Mouse (Mus musculus): Measurements from ENCODE around the gene Tollip. TPM values are rescaled to one million over a fixed set of nuclear protein-coding genes. Genes with fewer than 3 reads are reported as not detected.

Gene Tollip
- polyA plus RNA-seq, 1 experiment from 2014 or later, result 54.3 TPM

- Histone ChIP-seq H3K4me2 (ENCODE audit: low read depth, low read length) (peak overlapping the region; percentile 74), H3K4me3 (ENCODE audit: low read length) (peak overlapping the region; percentile 75), H3K9ac (ENCODE audit: low read length) (peak overlapping the region; percentile 65), H3K9me3 (ENCODE audit: control insufficient read depth, low read length) (no peaks in the 10 kb centered on the region), H3K36me3 (ENCODE audit: control insufficient read depth, insufficient read depth, low read length) (no peaks in the 10 kb centered on the region), H3K27ac (ENCODE audit: low read length) (no peak overlapping the region), H3K27me3 (ENCODE audit: control insufficient read depth, insufficient read depth, low read depth, low read length) (peaks cover 6% of the 10 kb centered on the region; the same call in 1 of the 2 replicates), H3K4me1 (replicated peaks; ENCODE audit: control insufficient read depth, insufficient read depth, low read length) (peaks cover 13% of the 10 kb centered on the region)
- 69% methylated on average over 4 of the region's 4 CpGs for WGBS
- ATAC-seq (ENCODE audit: low read depth), result no peak
These were observed 15.5 kb downstream of the Tollip start for GRCm38 (mm10) chr7:141902791-141903190.

- Histone ChIP-seq H3K27ac (ENCODE audit: low read length) (0 out of 2 replicates have a peak overlapping the region, but pooled peaks have one; percentile 10), H3K27me3 (ENCODE audit: control insufficient read depth, insufficient read depth, low read depth, low read length) (peaks cover 6% of the 10 kb centered on the region; the same call in 1 of the 2 replicates), H3K36me3 (ENCODE audit: control insufficient read depth, insufficient read depth, low read length) (no peaks in the 10 kb centered on the region), H3K9me3 (ENCODE audit: control insufficient read depth, low read length) (no peaks in the 10 kb centered on the region), H3K9ac (ENCODE audit: low read length) (peak overlapping the region; percentile 85), H3K4me1 (replicated peaks; ENCODE audit: control insufficient read depth, insufficient read depth, low read length) (peaks cover 13% of the 10 kb centered on the region), H3K4me2 (ENCODE audit: low read depth, low read length) (peak overlapping the region; percentile 74), H3K4me3 (ENCODE audit: low read length) (peak overlapping the region; percentile 75)
- WGBS, result under 1% methylated on average over 39 of the region's 44 CpGs
- peak; percentile 98 for ATAC-seq (ENCODE audit: low read depth)
These were observed 16.0 kb downstream of the Tollip start for GRCm38 (mm10) chr7:141902269-141902729.

DNA sequence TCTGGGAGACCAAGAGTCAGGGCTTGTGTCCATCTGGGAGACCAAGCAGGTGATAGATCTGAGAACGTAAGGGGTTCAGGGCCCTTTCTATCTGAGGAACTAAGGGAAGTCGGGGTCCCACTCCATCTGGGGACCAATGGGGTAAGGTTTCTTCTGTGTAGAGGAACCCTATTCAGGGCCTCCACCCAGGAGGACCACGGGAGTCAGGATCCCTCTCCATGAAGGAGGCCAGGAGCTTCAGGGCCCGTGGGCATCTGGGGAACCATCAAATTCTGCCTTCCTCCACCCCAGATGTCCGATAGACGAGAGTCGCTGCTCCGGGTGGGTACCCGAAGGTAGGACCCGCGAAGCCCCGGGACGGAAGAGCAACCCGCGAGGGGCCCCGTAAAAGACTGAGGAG is 16.5 kb downstream of the Tollip start:
- 0 out of 2 replicates have a peak overlapping the region, but pooled peaks have one; percentile 10 for H3K27ac ChIP-seq (ENCODE audit: low read length)
- H3K4me1 ChIP-seq (replicated peaks; ENCODE audit: control insufficient read depth, insufficient read depth, low read length), result peaks cover 13% of the 10 kb centered on the region
- ATAC-seq (ENCODE audit: low read depth), result peak; percentile 23; the same call in 1 of the 2 replicates
- 0% methylated on average over 16 of the region's 16 CpGs for WGBS
- H3K9me3 ChIP-seq (ENCODE audit: control insufficient read depth, low read length), result no peaks in the 10 kb centered on the region
- peak overlapping the region; percentile 85 for H3K9ac ChIP-seq (ENCODE audit: low read length)
- H3K36me3 ChIP-seq (ENCODE audit: control insufficient read depth, insufficient read depth, low read length), result no peaks in the 10 kb centered on the region
- H3K4me2 ChIP-seq (ENCODE audit: low read depth, low read length), result peak overlapping the region; percentile 65
- H3K27me3 ChIP-seq (ENCODE audit: control insufficient read depth, insufficient read depth, low read depth, low read length), result peaks cover 6% of the 10 kb centered on the region; the same call in 1 of the 2 replicates
- H3K4me3 ChIP-seq (ENCODE audit: low read length), result peak overlapping the region; percentile 75

DNA sequence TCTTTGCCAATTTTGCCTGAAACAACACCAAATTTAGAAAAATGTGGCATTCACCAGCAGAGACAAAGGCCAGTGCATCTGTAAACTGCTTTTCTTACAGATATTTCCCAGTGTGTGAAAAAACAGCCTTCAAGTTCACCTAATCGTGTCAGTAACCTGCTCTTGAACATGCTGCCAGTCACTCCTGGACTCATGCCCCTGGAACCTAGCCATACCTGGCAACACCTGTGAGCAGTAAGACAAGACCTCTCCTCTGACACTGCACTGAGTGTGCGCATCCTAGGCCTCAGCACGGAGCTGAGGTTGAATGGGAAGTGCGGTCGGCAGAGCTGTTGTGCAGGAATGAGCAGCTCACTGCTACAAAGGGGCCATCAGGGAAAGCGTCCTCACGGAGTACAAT is 26.2 kb downstream of the Tollip start:
- H3K27ac ChIP-seq (ENCODE audit: low read length), result no peak overlapping the region
- no peaks in the 10 kb centered on the region; the same call in 1 of the 2 replicates for H3K4me1 ChIP-seq (replicated peaks; ENCODE audit: control insufficient read depth, insufficient read depth, low read length)
- H3K27me3 ChIP-seq (ENCODE audit: control insufficient read depth, insufficient read depth, low read depth, low read length), result no peaks in the 10 kb centered on the region
- H3K9me3 ChIP-seq (ENCODE audit: control insufficient read depth, low read length), result no peaks in the 10 kb centered on the region
- H3K4me3 ChIP-seq (ENCODE audit: low read length), result no peak overlapping the region
- H3K4me2 ChIP-seq (ENCODE audit: low read depth, low read length), result no peak overlapping the region
- peaks cover 40% of the 10 kb centered on the region for H3K36me3 ChIP-seq (ENCODE audit: control insufficient read depth, insufficient read depth, low read length)
- ATAC-seq (ENCODE audit: low read depth), result no peak
- no peak overlapping the region for H3K9ac ChIP-seq (ENCODE audit: low read length)
- 94% methylated on average over 7 of the region's 7 CpGs for WGBS

DNA sequence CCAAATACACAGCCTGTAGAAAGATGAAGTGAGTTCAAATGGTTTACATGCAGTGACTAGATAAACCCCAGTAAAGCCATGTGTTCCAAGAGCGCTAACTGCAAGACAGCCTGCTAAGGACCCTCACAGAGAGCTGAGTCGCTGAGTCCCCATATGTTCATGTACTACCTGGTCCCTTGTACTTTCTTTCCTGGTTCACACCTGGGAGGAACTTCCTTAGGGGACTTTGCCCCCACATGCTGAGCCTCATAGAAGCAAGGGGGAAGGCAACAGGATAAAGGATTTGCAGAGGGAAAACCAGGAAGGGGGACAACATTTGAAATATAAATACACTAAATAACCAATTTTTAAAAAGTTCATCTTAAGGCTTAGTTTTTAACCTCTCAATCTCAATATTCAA is 39.5 kb downstream of the Tollip start:
- no peaks in the 10 kb centered on the region for H3K9me3 ChIP-seq (ENCODE audit: control insufficient read depth, low read length)
- WGBS, result 89% methylated on average over 2 of the region's 2 CpGs
- no peak overlapping the region for H3K4me2 ChIP-seq (ENCODE audit: low read depth, low read length)
- H3K27me3 ChIP-seq (ENCODE audit: control insufficient read depth, insufficient read depth, low read depth, low read length), result no peaks in the 10 kb centered on the region
- no peak overlapping the region for H3K4me3 ChIP-seq (ENCODE audit: low read length)
- H3K27ac ChIP-seq (ENCODE audit: low read length), result no peak overlapping the region
- peaks cover 13% of the 10 kb centered on the region; the same call in 1 of the 2 replicates for H3K36me3 ChIP-seq (ENCODE audit: control insufficient read depth, insufficient read depth, low read length)
- H3K4me1 ChIP-seq (replicated peaks; ENCODE audit: control insufficient read depth, insufficient read depth, low read length), result no peaks in the 10 kb centered on the region
- no peak overlapping the region for H3K9ac ChIP-seq (ENCODE audit: low read length)
- ATAC-seq (ENCODE audit: low read depth), result no peak

DNA sequence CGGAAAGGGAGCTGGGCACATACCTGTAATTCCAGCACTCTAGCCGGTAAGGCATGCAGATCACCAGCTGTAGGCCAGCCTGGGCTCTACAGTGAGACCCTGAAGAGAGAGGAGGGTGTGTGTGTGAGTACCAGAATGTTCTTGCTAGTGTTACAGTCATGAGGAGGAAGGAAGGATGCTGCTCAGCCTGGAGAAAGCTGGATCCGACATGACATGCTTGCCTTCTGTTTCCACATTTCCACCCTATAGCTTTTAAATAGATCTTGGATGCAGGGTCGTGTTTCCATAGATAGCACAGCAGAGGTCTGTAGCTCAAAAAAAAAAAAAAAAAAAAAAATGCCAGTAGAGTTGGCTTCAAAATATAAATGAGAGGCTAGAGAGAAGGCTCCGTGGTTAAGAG is 43.4 kb downstream of the Tollip start:
- H3K36me3 ChIP-seq (ENCODE audit: control insufficient read depth, insufficient read depth, low read length), result no peaks in the 10 kb centered on the region
- WGBS, result 76% methylated on average over 5 of the region's 5 CpGs
- no peak overlapping the region for H3K27ac ChIP-seq (ENCODE audit: low read length)
- no peak for ATAC-seq (ENCODE audit: low read depth)
- H3K9ac ChIP-seq (ENCODE audit: low read length), result no peak overlapping the region
- no peaks in the 10 kb centered on the region for H3K9me3 ChIP-seq (ENCODE audit: control insufficient read depth, low read length)
- H3K4me1 ChIP-seq (replicated peaks; ENCODE audit: control insufficient read depth, insufficient read depth, low read length), result no peaks in the 10 kb centered on the region
- no peak overlapping the region for H3K4me2 ChIP-seq (ENCODE audit: low read depth, low read length)
- no peaks in the 10 kb centered on the region for H3K27me3 ChIP-seq (ENCODE audit: control insufficient read depth, insufficient read depth, low read depth, low read length)
- no peak overlapping the region for H3K4me3 ChIP-seq (ENCODE audit: low read length)

- 72% methylated on average over 5 of the region's 5 CpGs for WGBS
- ATAC-seq (ENCODE audit: low read depth), result no peak
- Histone ChIP-seq H3K9ac (ENCODE audit: low read length) (no peak overlapping the region), H3K4me1 (replicated peaks; ENCODE audit: control insufficient read depth, insufficient read depth, low read length) (no peaks in the 10 kb centered on the region), H3K27me3 (ENCODE audit: control insufficient read depth, insufficient read depth, low read depth, low read length) (no peaks in the 10 kb centered on the region), H3K9me3 (ENCODE audit: control insufficient read depth, low read length) (no peaks in the 10 kb centered on the region), H3K27ac (ENCODE audit: low read length) (no peak overlapping the region), H3K4me2 (ENCODE audit: low read depth, low read length) (no peak overlapping the region), H3K36me3 (ENCODE audit: control insufficient read depth, insufficient read depth, low read length) (no peaks in the 10 kb centered on the region), H3K4me3 (ENCODE audit: low read length) (no peak overlapping the region)
These were observed 47.8 kb downstream of the Tollip start for GRCm38 (mm10) chr7:141870553-141870952.

GRCm38 (mm10) chr7:141869644-141870043 is 48.7 kb downstream of the Tollip start:
- no peak overlapping the region for H3K4me2 ChIP-seq (ENCODE audit: low read depth, low read length)
- no peak overlapping the region for H3K27ac ChIP-seq (ENCODE audit: low read length)
- H3K4me3 ChIP-seq (ENCODE audit: low read length), result no peak overlapping the region
- no peaks in the 10 kb centered on the region for H3K4me1 ChIP-seq (replicated peaks; ENCODE audit: control insufficient read depth, insufficient read depth, low read length)
- 66% methylated on average over 5 of the region's 5 CpGs for WGBS
- no peak overlapping the region for H3K9ac ChIP-seq (ENCODE audit: low read length)
- H3K27me3 ChIP-seq (ENCODE audit: control insufficient read depth, insufficient read depth, low read depth, low read length), result no peaks in the 10 kb centered on the region
- no peaks in the 10 kb centered on the region for H3K36me3 ChIP-seq (ENCODE audit: control insufficient read depth, insufficient read depth, low read length)
- ATAC-seq (ENCODE audit: low read depth), result no peak
- no peaks in the 10 kb centered on the region for H3K9me3 ChIP-seq (ENCODE audit: control insufficient read depth, low read length)

DNA sequence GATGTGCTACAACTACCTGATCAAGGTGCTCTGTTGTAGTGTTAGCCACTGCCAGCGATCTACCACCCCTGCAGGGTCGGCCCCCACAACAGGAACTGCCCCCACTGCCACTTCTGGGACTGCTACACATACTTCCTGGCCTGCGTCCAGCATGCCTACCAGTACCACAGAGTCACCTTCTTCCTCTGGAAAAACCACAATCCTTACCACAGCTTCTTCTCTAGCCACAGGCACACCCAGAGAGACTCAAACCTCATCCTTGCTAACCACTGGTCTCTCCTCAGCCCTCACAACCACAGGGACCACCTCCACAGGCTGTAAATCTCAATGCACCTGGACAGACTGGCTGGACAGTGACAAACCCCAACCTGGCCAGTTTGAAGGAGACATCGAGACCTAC is 57.3 kb downstream of the Tollip start:
- Histone ChIP-seq H3K27ac (ENCODE audit: low read length) (no peak overlapping the region), H3K27me3 (ENCODE audit: control insufficient read depth, insufficient read depth, low read depth, low read length) (no peaks in the 10 kb centered on the region), H3K4me1 (replicated peaks; ENCODE audit: control insufficient read depth, insufficient read depth, low read length) (no peaks in the 10 kb centered on the region), H3K9ac (ENCODE audit: low read length) (no peak overlapping the region), H3K4me3 (ENCODE audit: low read length) (no peak overlapping the region), H3K9me3 (ENCODE audit: control insufficient read depth, low read length) (no peaks in the 10 kb centered on the region), H3K4me2 (ENCODE audit: low read depth, low read length) (no peak overlapping the region), H3K36me3 (ENCODE audit: control insufficient read depth, insufficient read depth, low read length) (no peaks in the 10 kb centered on the region)
- no peak for ATAC-seq (ENCODE audit: low read depth)
- 83% methylated on average over 4 of the region's 4 CpGs for WGBS

DNA sequence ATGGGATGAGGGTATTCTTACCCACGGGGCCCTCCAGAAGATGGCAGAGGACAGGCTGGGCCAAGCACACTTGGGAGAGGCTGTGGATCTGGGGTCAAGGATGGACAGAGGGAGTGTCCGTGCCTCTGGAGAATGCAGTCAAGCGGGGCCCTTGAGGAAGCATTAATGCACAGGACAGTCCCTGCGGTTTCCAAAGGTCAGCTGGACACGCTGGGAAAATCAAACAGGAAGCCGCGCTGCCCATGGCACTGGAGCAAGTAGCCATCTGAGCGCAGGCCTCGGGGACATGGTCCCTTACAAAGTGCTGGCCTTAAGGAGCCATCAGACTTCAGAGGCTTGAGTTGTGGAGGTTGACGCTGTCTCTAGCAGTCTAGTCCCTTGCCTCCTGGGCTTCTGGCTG is 78.0 kb downstream of the Tollip start:
- Histone ChIP-seq H3K36me3 (ENCODE audit: control insufficient read depth, insufficient read depth, low read length) (no peaks in the 10 kb centered on the region), H3K27me3 (ENCODE audit: control insufficient read depth, insufficient read depth, low read depth, low read length) (no peaks in the 10 kb centered on the region), H3K9ac (ENCODE audit: low read length) (no peak overlapping the region), H3K9me3 (ENCODE audit: control insufficient read depth, low read length) (no peaks in the 10 kb centered on the region), H3K4me2 (ENCODE audit: low read depth, low read length) (no peak overlapping the region), H3K4me1 (replicated peaks; ENCODE audit: control insufficient read depth, insufficient read depth, low read length) (peaks cover 7% of the 10 kb centered on the region; the same call in 1 of the 2 replicates), H3K27ac (ENCODE audit: low read length) (no peak overlapping the region), H3K4me3 (ENCODE audit: low read length) (no peak overlapping the region)
- ATAC-seq (ENCODE audit: low read depth), result no peak
- WGBS, result 86% methylated on average over 10 of the region's 10 CpGs

Measured in lung, embryonic 16.5 days (tissue).